Mouse (Mus musculus): ENCODE results near the gene Hdac4. TPM values are rescaled to one million over a fixed set of nuclear protein-coding genes. Genes with fewer than 3 reads are reported as not detected.
A peak's percentile ranks its signal among the peaks of the same experiment; 100 is the strongest.

Gene Hdac4
- total RNA-seq, 2 experiments from 2014 or later = 38.8 to 40.8 TPM

DNA sequence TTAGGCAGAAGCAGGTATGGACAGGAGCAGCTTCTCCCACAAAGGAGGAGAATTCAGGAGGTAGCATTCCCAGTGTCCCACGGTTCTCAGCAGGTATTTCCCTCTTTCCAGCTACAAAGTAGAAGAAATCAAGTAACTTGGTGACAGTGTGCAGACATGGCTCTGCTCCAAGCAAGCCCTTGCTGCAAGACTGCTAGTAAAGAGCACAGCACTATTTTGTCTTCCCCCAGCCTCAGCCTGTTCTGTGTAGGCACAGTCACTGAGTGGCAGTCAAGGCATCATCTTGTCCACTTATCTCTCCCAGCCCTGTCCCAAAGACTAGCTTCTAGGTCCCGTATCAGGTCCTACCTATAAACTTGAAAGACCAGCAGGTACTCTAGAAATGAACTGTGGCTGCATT lies 86.9 kb downstream of the Hdac4 start:
- no peak for DNase-seq
- intact Hi-C loops (cut with DNase I; ENCODE audit: low total_unique reads) = no loop called here

DNA sequence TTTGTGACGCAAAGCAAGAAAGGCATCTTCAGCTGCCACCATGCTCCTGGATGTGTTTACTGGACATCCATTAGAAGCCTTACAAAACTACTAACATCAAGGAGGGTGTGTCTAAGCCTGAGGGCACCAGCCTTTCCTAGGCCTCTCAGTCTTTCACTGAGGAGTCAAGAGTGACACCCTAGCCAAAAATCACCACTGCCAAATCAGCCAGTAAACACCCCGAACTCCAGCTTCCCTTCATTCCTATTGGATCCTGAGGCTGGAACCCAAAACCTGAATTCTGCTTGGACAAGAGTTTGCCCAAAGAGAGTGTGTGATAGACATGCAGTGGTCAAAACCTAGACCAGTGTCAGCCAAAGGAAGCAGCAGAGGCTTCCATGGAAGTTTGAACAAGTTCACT lies 87.5 kb downstream of the Hdac4 start:
- peak; percentile 8 for DNase-seq
- intact Hi-C loops (cut with DNase I; ENCODE audit: low total_unique reads) = no loop called here

DNA sequence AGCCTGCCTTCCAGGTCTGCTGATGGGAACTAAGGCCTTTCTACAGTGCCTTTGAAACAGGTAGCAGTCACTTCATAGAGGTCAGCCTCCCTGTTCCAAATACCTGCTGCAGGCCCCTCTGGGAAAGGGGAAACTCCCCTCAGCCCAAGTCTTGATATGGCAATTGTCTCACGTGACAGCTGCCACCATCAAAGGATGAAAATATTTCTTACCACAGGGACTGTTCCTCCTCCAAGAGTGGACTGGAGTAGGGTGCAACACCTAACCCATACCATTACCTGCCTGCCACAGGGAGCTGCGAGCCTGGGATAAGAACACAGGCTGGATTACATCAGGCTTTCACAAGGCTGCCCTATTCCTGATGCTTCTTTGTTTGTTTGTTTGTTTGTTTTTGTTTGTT lies 88.0 kb downstream of the Hdac4 start:
- intact Hi-C loops (cut with DNase I; ENCODE audit: low total_unique reads) = no loop called here

DNA sequence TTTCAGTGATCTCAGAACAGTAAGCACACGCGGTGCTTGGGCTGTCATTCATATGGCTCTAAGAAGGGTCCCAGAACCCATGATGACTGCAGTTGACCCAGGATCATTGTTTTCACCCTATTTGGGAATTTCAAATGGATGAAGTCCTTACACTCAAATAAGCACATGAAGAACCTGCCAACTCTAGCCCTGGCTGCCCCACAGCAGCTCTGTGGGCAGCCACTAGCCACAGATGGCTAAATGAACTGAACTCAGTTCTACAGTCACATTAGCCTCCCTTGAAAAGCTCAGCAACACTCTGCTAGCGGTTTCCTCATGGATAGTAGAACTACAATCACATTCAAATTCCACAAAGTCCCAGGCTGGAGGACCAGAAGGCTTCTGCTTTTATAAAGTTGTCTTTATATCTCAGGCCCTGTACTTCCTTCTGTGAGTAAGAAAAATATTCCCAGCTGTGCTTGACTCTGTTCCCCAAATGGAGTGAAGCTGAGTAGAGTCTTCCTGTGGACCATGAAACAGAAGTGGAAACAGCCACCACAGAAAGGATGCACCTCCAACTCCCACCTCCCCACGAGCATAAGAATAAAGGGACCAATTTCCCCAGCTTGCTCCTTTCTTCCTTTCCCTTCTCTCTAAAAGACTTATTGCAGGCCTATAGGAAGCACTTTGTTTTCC lies 88.9 kb downstream of the Hdac4 start:
- DNase-seq = no peak
- intact Hi-C loops (cut with DNase I; ENCODE audit: low total_unique reads) = no loop called here

More for the DNA sequence above, 88.0 kb downstream of the Hdac4 start:
- peak; percentile 1 for DNase-seq

DNA sequence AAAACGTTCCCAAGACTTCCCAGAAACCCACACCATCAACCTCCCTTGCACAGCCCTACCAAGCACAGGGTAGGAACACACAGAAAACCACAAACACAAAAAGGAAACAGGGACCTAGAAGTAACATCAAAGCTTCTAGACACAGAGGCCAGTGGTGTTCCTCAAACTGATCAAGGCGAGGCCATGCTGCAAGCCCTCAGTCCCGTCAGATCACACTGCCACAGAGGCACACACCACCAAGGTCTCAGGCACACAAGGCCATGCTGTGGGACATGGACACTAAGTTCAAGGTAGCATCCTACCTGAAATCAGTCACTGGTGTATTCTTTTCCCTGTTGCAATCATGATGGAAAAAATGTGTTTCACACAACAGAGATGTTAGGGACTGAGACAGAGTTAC lies 90.8 kb downstream of the Hdac4 start:
- intact Hi-C loops (cut with DNase I; ENCODE audit: low total_unique reads) = no loop called here
- DNase-seq = no peak

DNA sequence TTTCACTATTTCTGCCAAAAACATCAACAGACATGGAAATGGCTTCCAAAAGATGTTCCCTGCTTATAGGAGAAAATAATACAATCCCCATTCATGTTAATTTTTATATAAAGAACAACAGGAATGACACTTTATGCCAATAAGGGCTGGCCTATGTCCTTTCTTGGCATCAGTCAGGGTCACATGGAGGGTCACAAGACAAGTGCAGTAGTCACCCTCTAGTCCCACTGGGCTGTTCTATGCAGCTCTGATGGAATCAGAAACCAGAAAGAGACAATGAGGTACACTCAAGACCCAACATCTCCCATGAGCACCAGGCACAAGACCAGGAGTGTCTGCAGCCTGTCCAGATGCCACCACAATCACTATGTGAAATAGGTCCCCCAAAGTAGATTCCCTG lies 91.5 kb downstream of the Hdac4 start:
- intact Hi-C loops (cut with DNase I; ENCODE audit: low total_unique reads) = no loop called here
- DNase-seq = peak; percentile 1

DNA sequence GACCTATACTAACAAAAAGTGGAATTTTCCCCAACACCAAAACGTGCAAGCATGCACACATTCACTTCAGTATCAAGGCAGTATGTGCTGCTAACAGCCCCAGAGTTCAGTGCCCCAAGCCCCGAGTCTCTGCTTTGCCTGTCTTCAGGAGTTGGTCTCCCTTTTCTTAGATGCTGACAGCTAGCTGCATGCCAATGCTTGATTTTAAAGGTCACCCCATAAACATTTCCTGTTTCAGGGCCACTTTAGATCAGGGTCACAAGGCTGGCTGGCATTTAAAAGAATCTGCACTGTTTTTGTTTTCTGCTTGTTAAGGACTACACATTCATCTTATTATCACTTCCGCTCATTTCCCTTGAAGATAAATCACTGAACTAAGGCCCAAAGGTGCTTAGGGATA lies 92.1 kb downstream of the Hdac4 start:
- DNase-seq = no peak
- intact Hi-C loops (cut with DNase I; ENCODE audit: low total_unique reads) = no loop called here

DNA sequence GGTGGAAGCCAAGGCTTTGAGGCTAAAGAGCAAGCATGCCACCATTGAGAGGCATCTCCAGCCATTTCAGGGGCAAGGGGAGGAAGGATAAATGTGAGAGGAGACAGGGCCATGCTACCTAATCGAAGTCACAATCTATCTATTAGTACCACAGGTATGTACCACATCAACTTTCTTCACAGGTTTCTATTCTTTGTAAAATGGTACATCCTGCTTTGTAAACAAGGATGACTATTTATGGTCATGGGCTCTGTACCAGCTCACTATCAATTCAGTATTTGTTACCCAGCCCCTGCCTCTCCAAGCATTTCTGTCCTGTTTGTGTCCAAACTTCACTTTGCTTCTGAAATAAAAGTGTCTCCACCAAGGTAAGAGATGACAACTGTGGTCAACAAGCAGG lies 92.7 kb downstream of the Hdac4 start:
- intact Hi-C loops (cut with DNase I; ENCODE audit: low total_unique reads) = no loop called here

DNA sequence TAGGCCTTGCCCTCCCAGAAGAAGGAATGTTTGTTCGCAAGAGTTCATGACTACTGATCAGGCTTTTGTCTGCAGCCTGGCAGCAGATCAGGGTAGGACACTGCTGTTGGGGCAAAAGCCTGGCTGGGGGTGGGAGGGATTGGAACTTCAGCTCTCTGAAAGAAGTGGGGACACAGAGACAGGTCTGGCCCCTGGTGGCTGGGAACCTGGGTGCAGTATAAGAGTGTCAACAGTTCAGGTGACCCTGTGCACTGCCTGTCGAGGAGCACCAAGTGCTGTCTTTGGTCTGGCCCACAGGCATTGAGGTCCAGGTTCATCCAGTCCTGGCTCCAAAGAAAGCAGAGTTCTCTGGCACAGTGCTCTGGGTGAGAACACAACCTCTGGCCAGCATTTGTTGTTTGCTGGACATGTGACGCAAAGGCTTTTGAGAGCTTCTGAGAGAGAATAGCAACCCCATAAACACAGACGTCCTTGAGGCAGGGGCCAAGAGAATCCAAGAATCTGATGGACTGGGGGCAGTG lies 95.1 kb downstream of the Hdac4 start:
- intact Hi-C loops (cut with DNase I; ENCODE audit: low total_unique reads) = no loop called here
- DNase-seq = peak; percentile 44

More for the DNA sequence above, 92.7 kb downstream of the Hdac4 start:
- no peak for DNase-seq

DNA sequence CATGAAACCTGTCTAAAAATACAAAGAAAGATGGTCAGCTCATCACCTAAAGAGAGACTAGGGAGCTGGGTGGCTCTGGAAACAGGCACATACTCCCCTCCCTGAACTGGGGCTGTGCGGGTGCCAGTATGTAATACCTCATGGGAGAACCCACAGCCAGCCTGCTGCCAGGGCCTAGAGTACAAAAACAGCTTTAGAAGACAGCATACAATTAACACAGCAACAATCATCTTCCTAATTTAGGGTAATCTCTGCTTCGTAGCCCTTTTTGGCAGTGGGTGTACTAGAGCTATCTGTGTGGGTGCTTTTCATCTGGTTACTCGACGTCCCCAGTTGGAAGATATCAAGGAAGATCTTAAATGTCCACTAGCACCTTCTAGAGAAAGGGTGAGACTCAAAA lies 95.5 kb downstream of the Hdac4 start:
- intact Hi-C loops (cut with DNase I; ENCODE audit: low total_unique reads) = no loop called here
- DNase-seq = peak; percentile 24

DNA sequence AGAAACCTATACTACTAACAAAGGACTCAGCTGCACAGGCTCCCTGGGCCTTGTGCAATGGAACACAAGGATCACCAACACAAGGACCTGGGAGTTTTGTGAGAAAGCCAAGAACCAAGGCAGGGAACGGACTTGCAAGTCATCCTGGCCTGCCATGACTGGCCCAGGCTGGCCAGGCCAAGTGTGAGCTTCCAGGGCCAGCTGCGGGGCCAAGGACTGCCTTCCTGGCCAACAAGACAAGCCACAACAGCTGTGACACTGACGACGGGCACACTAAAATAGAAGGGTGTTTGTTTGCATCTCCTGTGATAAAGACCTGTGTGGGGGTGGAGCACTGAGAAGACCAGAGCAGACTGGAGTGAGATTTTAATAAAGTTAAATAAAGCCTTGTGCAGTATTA lies 96.0 kb downstream of the Hdac4 start:
- intact Hi-C loops (cut with DNase I; ENCODE audit: low total_unique reads) = no loop called here
- DNase-seq = peak; percentile 80

DNA sequence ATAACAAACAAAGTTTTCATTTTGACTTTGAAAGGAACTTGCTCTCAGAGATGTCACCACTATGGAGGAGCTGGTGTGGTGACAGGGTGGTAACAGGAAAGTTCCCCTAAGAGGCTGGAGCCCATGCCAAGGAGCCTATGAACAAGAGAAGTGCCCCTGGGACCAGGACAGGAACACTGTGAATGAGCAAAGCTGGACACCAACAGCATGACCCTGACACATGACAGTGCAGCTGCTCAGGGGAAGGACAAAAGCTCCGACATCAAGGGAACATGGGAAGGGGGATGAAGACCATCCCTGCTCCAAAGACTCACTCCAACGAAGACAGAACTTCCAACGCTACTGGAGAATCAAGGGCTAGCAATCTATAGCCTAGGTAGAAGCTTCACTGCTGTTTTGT lies 97.0 kb downstream of the Hdac4 start:
- intact Hi-C loops (cut with DNase I; ENCODE audit: low total_unique reads) = no loop called here
- DNase-seq = no peak

DNA sequence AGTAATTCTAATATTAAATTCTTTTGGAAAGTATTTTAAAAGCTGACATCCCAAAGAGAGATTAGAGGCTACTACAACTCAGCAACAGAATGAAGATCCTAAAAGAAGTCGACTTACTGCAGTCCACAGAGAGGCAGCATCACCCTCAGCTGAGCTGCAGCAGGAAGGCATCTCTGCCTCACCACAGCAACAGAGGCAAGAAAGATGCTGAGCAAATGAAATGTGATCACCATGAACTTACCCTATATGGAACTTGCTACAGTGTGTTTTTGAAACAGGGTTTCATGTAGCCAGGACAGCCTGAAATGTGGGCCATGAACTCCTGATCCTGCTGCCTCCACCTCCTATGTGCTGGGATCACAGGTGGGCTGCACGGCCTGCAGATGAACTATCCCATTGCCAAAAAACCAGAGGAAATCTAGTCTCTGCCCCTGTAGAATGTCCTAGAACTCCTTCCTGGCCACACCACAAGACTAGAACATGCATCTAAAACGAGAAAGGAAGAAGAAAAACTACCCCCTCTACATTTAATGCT lies 98.4 kb downstream of the Hdac4 start:
- intact Hi-C loops (cut with DNase I; ENCODE audit: low total_unique reads) = no loop called here
- no peak for DNase-seq

DNA sequence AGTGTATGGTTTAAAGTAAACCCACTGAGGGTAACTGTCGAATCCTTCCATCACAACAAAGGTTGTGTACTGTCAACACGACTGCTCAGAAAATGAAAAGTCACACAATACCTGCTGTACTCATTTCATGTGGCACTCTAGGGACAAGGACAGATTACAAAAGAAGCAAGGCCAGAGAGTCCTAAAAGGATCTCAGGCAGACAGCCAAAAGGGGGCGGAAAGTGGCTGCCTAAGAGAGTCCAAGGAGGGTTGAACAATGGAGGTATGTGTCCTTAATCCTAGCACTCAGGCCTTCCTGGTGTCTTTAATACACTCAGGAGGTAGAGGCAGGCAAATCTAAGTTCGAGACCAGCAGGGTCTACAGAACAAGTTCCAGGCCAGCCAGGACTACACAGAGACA lies 103.2 kb downstream of the Hdac4 start:
- no peak for DNase-seq
- intact Hi-C loops (cut with DNase I; ENCODE audit: low total_unique reads) = no loop called here

DNA sequence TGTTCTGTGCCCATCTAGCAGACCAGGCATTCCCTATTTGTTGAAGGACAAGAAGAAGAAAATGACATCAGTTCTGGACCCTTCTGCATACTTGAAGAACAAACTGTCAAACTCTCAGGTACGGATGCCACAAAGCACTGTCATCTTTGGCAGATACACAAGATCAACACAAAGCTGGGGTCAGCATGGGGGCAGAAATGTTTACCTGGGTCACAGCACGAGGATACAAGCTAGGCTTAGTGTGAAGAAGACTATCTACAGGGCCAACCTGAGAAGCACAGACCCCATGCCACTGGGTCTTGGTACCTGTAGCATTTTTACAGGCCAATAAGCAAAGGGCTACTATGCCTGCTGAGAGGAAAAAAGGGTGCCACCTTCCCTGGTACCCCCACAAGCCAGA lies 107.7 kb downstream of the Hdac4 start:
- intact Hi-C loops (cut with DNase I; ENCODE audit: low total_unique reads) = no loop called here
- DNase-seq = no peak

DNA sequence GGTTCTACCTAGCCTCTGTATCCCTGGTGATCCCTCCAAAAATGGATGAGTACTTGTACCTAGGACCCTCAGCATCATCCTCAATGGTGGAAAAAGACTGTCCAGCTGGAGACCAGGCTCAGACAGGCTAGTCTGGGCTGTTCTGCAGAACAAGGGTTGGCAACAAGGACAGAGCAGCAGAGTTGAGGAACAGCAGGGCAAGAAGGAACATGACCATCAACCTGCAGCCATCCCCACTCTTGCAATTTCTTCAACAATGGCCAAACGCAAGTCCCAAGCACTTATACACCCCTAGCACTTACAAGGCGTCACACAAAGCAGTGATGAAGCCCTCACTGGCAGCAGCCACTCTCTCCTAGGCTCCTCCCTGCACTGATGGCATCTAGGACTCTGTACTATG lies 108.2 kb downstream of the Hdac4 start:
- no peak for DNase-seq
- intact Hi-C loops (cut with DNase I; ENCODE audit: low total_unique reads) = no loop called here

DNA sequence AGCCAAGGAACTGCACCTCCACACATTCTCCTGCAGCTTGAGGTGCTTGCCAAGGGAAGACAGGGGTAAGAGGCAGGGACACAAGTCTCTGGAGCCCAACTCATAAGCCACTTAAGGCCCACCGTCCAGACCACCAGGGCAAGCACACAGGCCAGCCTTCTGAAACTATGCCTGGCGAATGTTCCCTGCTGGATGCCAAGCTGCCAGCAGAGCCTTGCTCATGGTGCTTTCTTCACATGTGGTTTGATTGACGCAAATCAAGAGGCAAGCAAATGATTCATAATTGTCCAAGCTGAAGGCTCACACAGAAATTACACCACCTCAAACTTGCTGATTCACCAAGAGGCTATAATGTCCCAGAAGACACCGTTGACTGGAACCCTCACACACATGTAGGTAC lies 108.7 kb downstream of the Hdac4 start:
- no peak for DNase-seq
- intact Hi-C loops (cut with DNase I; ENCODE audit: low total_unique reads) = no loop called here

DNA sequence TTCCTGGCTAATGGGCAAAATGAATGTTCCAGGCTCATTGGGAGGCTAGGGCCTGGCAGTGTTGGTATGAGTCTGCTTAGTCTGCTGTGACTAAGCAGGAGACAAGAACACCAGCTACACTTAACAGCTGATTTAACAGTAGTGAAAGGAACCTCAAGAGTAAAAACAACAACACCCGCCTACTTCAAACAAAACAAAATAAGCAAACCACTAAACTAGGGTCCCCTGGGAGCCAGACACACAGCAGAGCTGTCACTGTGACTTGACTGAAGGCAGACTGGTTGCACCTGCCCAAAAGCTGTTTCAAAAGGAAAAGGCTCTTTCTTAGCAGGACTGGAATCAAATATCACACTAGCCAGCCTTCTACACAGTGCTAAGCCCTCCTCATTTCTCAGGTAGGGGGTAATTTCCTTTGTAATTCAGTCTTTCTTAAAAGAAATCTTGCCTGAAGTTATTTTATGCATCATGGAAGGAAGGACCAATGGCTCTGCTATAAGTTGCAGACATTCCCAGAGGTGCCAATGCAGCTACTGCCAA lies 109.2 kb downstream of the Hdac4 start:
- DNase-seq = no peak
- intact Hi-C loops (cut with DNase I; ENCODE audit: low total_unique reads) = no loop called here

DNA sequence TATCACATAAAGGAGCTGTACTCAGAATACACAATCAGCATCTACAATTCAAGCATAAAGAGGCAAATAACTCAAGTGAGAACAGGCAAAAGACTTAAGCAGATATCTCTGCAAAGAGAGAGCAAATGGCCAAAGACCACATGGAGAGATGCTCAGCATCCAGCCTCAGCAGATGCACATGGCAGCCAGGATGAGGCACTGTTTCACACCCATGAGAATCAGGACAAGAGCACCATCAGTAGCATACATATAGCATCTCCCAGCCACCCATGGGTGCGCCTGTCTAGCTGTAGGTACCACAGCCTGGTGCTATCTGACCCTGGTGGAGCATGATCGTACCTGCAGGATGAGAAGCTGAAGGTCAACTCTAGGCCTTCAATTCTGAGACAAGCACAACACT lies 110.8 kb downstream of the Hdac4 start:
- intact Hi-C loops (cut with DNase I; ENCODE audit: low total_unique reads) = no loop called here
- no peak for DNase-seq

DNA sequence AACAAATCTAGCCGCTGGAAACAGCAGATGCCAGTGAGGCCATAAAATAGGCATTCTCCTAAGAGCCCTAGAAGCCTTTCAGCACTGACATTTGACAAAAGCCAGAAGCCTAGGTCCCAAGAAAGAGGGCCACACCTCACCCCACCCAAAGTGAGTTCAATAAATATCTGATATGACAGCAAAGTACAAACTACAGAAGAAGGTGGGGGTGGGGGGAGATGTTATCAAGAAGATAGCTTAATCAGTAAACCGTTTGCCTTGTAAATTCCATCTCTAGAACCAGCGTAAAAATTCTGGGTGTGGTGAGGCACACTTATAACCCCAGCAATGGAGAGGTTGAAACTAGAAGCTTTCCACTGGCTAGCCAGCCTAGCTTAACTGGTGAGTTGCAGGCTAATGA lies 111.5 kb downstream of the Hdac4 start:
- intact Hi-C loops (cut with DNase I; ENCODE audit: low total_unique reads) = no loop called here
- DNase-seq = no peak

DNA sequence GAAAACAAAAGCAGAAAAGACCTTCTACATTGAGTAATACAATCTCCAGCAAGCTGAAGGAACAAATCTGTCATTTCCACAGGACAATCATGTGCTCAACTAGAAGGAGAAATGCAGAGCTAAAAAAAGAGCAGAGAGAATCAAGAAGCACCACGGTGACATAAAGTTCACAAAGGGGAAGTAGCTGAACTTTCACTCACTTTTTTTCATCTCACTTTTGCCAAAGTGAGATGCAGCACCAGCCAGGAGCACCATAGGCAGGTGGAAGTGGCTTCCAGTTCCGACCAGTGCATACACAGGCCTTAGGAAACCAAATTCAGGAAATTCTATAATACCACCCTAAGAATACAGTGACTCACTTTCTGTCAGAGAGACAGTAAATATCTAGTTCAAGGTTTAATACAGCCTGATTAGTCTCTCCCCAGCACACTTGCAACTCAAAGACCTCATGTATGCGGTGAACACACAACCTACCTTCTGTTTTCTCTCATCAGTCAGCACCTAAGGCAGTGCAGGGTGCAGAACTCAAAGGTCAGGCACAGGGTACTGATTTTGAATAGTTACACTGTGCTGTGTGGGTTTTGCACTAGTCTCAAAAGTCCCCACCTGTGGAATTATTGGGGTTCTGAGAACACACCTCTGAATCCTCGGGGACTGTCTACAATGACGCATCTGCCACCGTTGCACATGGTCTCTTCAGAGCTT lies 112.5 kb downstream of the Hdac4 start:
- intact Hi-C loops (cut with DNase I; ENCODE audit: low total_unique reads) = no loop called here
- no peak for DNase-seq

Measured in gastrocnemius, postnatal 14 days (tissue).